Mouse (Mus musculus) liver, embryonic 11.5 days (tissue): Measurements from ENCODE around the gene Thrb. TPM values are rescaled to one million over a fixed set of nuclear protein-coding genes. Genes with fewer than 3 reads are reported as not detected.

Experiments used
- ATAC-seq: fragments of 200-750 bp; cut with Nextera tagmentation; replicated peaks from 2 replicates; pipeline ENCODE4 v1.8.0; 2017; ENCODE audit warnings: moderate number of reproducible peaks, mild to moderate bottlenecking, moderate TSS enrichment, moderate library complexity; ENCODE audit not compliant: low FRiP score
- DNase-seq: peaks from one replicate; pipeline ENCODE4 v3.0.0-alpha.2; 2017; ENCODE audit warnings: low spot score
- H3K27ac ChIP-seq: fragments of 300-500 bp; sonication (generic); 2 replicates; pipeline ENCODE4 v1.5.1; 2014; ENCODE audit warnings: mild to moderate bottlenecking, low read depth, low read length, control low read depth
- H3K27me3 ChIP-seq: fragments of 300-500 bp; sonication (generic); replicated peaks from 2 replicates; pipeline ENCODE4 v1.6.1; 2014; ENCODE audit warnings: low read length, mixed read lengths; ENCODE audit not compliant: control insufficient read depth, insufficient read depth
- H3K36me3 ChIP-seq: fragments of 300-500 bp; sonication (generic); 2 replicates; pipeline ENCODE4 v1.6.1; 2014; ENCODE audit warnings: mild to moderate bottlenecking, low read length, moderate library complexity, mixed read lengths; ENCODE audit not compliant: control insufficient read depth, insufficient read depth
- H3K4me1 ChIP-seq: fragments of 300-500 bp; sonication (generic); replicated peaks from 2 replicates; pipeline ENCODE4 v1.6.1; 2014; ENCODE audit warnings: low read length, mixed read lengths; ENCODE audit not compliant: control insufficient read depth, insufficient read depth
- H3K4me2 ChIP-seq: fragments of 300-500 bp; sonication (generic); 2 replicates; pipeline ENCODE4 v1.6.1; 2014; ENCODE audit warnings: mild to moderate bottlenecking, control low read depth, moderate library complexity
- H3K4me3 ChIP-seq: fragments of 300-500 bp; sonication (generic); 2 replicates; pipeline ENCODE4 v1.5.1; 2014; ENCODE audit warnings: low read depth, low read length, control low read depth
- H3K9ac ChIP-seq: fragments of 300-500 bp; sonication (generic); 2 replicates; pipeline ENCODE4 v1.6.1; 2014; ENCODE audit warnings: low read depth, low read length, control low read depth
- H3K9me3 ChIP-seq: fragments of 300-500 bp; sonication (generic); 2 replicates; pipeline ENCODE4 v1.6.1; 2016; ENCODE audit warnings: low read length, inconsistent platforms, mixed read lengths; ENCODE audit not compliant: control insufficient read depth
- WGBS: fragments of 180-500 bp; shearing (Covaris S2); extraction: QIAGEN DNeasy Blood & Tissue Kit; methylation state at CpG from one replicate; pipeline ENCODE4 v1.1.7; 2014; 5-methylcytosine and 5-hydroxymethylcytosine counted together
- polyA plus RNA-seq: library from polyadenylated mRNA; unstranded; fragments of >200 nt; fragmentation: Nextera tagmentation; extraction: Ambion mirVana; gene quantifications from 2 replicates; pipeline ENCODE4 v1.2.1, GENCODE M21; 2014

Thrb gene
- polyA plus RNA-seq, 1 experiment from 2014 or later = 1.7 TPM

DNA sequence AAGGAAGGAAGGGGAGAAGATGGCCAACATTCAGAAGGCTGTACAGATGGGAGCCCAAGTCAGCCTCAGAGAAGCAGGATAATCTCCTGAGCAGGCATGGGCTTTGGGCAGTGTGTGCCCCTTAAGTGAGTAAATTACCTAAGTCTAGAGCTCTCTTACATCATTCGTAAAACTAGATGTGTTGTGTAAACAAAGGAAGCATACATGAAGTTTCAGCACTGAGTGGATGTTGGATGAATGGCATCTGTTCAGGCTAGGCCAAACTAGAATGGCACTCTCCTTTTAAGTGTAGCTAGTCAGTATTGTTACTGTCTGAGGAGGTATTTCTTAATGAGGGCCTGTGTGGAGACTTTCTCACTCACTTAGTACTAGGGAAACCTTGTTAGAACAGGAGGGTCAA, 66.8 kb downstream of the Thrb start:
- Histone ChIP-seq H3K4me1 (no peaks in the 10 kb centered on the region), H3K27me3 (no peaks in the 10 kb centered on the region), H3K9me3 (no peaks in the 10 kb centered on the region), H3K36me3 (no peaks in the 10 kb centered on the region), H3K4me2 (no peak overlapping the region), H3K9ac (no peak overlapping the region), H3K27ac (no peak overlapping the region), H3K4me3 (no peak overlapping the region)
- WGBS = 69% methylated on average over 1 of the region's 1 CpGs
- DNase-seq (no peak), ATAC-seq (no peak)

DNA sequence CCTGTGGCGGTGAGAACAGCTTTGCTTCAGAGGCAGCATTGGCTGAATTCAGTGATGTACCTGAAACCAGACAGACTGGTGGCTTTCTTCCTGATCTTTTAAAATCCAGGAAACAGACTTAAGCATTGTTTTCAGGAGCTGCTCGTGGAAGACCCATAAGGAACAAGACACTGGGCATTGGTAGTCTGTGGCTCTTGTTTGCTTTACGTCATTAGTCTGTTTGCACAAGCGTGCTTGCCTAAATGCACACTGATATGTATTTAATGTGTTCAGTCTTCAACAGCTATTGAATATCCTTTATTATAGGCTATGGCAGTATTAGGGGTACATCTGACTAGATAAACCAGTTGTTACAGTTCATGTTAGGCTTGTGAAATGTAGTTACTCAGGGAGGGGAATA, 67.8 kb downstream of the Thrb start:
- DNase-seq (no peak), ATAC-seq (no peak)
- Histone ChIP-seq H3K4me3 (no peak overlapping the region), H3K36me3 (no peaks in the 10 kb centered on the region), H3K9me3 (no peaks in the 10 kb centered on the region), H3K27me3 (no peaks in the 10 kb centered on the region), H3K27ac (no peak overlapping the region), H3K9ac (no peak overlapping the region), H3K4me1 (no peaks in the 10 kb centered on the region), H3K4me2 (no peak overlapping the region)
- whole genome bisulfite sequencing = 75% methylated on average over 4 of the region's 4 CpGs

- WGBS = 69% methylated on average over 2 of the region's 2 CpGs
- H3K27me3 ChIP-seq = no peaks in the 10 kb centered on the region
- no peak overlapping the region for H3K9ac ChIP-seq
- no peaks in the 10 kb centered on the region for H3K36me3 ChIP-seq
- no peak overlapping the region for H3K4me2 ChIP-seq
- ATAC-seq (no peak), DNase-seq (no peak)
- H3K9me3 ChIP-seq = no peaks in the 10 kb centered on the region
- no peak overlapping the region for H3K27ac ChIP-seq
- H3K4me1 ChIP-seq = no peaks in the 10 kb centered on the region
- no peak overlapping the region for H3K4me3 ChIP-seq
These were observed 68.8 kb downstream of the Thrb start for GRCm38 (mm10) chr14:17728889-17729288.

GRCm38 (mm10) chr14:17731020-17731419, 71.0 kb downstream of the Thrb start:
- WGBS = 33% methylated on average over 2 of the region's 2 CpGs
- no peaks in the 10 kb centered on the region for H3K36me3 ChIP-seq
- DNase-seq (no peak), ATAC-seq (no peak)
- no peaks in the 10 kb centered on the region for H3K4me1 ChIP-seq
- no peaks in the 10 kb centered on the region for H3K27me3 ChIP-seq
- H3K9me3 ChIP-seq = no peaks in the 10 kb centered on the region
- H3K27ac ChIP-seq = no peak overlapping the region
- H3K9ac ChIP-seq = no peak overlapping the region
- no peak overlapping the region for H3K4me2 ChIP-seq
- no peak overlapping the region for H3K4me3 ChIP-seq

DNA sequence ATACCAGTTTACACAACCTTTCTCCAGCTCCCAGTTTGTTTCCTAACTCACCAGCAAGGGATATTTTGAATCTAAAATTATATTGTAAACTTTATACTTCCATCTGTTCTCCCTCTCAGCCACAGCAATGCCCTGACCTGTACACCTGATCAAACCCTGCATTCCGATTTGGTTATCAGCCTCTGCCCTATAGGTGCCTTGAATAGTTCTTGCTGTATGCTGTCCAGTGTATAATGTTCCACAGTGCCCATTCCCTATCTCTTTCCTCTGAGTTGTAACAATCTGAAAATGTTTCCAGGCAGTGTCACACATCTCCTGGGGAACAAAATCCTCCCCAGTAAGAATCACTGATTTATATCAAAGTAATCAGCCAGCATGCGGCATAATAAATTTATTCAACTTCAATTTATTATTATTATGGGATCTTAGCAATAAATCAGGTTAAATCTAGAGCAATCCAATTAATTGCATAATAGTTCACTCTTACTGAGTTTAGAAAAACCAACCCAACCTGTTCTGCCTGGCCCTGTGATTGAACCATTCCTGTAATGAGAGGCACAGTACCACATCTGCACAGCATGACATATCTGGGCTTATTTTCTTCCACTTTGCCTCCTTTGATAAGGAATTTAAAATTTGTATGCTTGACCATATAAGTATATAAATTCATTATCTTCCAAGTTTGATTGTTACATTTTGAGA, 73.2 kb downstream of the Thrb start:
- no peaks in the 10 kb centered on the region for H3K27me3 ChIP-seq
- H3K4me1 ChIP-seq = no peaks in the 10 kb centered on the region
- WGBS = 82% methylated on average over 2 of the region's 2 CpGs
- H3K36me3 ChIP-seq = no peaks in the 10 kb centered on the region
- ATAC-seq = no peak
- H3K4me3 ChIP-seq = no peak overlapping the region
- H3K9ac ChIP-seq = no peak overlapping the region
- no peaks in the 10 kb centered on the region for H3K9me3 ChIP-seq
- H3K27ac ChIP-seq = no peak overlapping the region
- no peak overlapping the region for H3K4me2 ChIP-seq
- no peak for DNase-seq

DNA sequence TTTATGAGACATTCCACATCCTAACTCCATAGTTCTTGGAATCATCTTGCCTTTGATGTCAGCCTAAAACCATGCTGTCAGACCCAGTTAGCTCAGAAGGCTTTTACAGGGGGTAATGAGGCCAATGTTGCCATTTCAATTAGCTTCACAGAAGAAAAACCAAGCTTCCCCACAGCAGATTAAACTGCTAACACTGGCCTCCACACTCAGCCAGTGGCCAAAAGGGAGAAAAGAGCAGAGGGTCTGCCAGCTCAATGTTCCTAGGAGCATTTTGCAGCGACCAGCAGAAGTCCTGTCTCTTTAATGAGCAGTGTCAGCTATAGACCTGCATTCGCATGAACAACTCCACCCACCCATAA, 73.7 kb downstream of the Thrb start:
- DNase-seq (no peak), ATAC-seq (no peak)
- Histone ChIP-seq H3K9ac (no peak overlapping the region), H3K4me2 (no peak overlapping the region), H3K27me3 (no peaks in the 10 kb centered on the region), H3K4me3 (no peak overlapping the region), H3K9me3 (no peaks in the 10 kb centered on the region), H3K27ac (no peak overlapping the region), H3K36me3 (no peaks in the 10 kb centered on the region), H3K4me1 (no peaks in the 10 kb centered on the region)
- WGBS = 77% methylated on average over 2 of the region's 2 CpGs

DNA sequence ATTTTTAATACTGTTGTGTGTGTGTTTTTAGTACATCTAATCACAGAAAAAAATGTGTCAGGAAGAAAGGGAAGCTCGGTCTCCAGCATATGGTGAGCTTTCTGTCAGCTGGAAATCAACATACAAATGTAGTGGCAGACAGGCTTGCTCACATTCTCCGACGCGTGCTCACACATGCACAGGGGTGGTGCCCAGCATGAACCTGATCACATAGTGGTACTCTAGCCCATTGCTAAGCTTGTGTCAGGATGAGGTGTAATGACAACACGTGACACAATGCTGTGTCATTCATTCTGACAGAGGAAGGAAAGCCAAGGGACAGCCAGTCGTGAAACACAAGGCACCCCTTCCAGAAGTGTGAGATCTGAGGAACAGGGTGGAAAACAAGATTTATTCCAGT, 75.4 kb downstream of the Thrb start:
- no peaks in the 10 kb centered on the region for H3K4me1 ChIP-seq
- H3K9ac ChIP-seq = no peak overlapping the region
- H3K27me3 ChIP-seq = no peaks in the 10 kb centered on the region
- no peak overlapping the region for H3K4me3 ChIP-seq
- no peak for ATAC-seq
- WGBS = 79% methylated on average over 6 of the region's 6 CpGs
- H3K9me3 ChIP-seq = no peaks in the 10 kb centered on the region
- no peak for DNase-seq
- no peak overlapping the region for H3K4me2 ChIP-seq
- no peaks in the 10 kb centered on the region for H3K36me3 ChIP-seq
- no peak overlapping the region for H3K27ac ChIP-seq

DNA sequence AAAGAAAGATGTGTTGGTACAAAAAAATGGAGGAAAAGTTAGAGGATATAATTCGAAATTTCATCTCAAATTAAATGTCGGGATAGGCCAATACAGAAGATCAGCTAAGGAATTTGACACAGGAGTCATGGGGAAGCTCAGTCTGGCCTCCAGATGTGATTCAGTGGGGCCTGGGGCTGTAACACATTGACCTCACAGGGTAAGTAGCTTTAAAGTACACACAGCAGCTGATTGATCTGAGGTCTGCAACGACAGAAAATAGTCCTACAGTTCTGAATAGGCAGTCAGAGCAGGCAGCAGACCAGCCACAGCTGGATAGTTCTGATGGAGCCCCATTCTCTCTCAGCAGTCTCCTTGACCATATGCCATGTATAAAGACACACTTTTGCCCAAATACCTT, 80.8 kb downstream of the Thrb start:
- H3K27me3 ChIP-seq = no peaks in the 10 kb centered on the region
- H3K36me3 ChIP-seq = no peaks in the 10 kb centered on the region
- H3K4me3 ChIP-seq = no peak overlapping the region
- H3K27ac ChIP-seq = no peak overlapping the region
- DNase-seq = no peak
- H3K4me2 ChIP-seq = no peak overlapping the region
- H3K9me3 ChIP-seq = no peaks in the 10 kb centered on the region
- no peak for ATAC-seq
- H3K9ac ChIP-seq = no peak overlapping the region
- no peaks in the 10 kb centered on the region for H3K4me1 ChIP-seq
- WGBS = 41% methylated on average over 3 of the region's 3 CpGs

GRCm38 (mm10) chr14:17742264-17742663, 82.2 kb downstream of the Thrb start:
- 65% methylated on average over 2 of the region's 2 CpGs for WGBS

More at GRCm38 (mm10) chr14:17742264-17742663, 82.2 kb downstream of the Thrb start:
- ATAC-seq (no peak), DNase-seq (no peak)
- no peaks in the 10 kb centered on the region for H3K36me3 ChIP-seq
- no peaks in the 10 kb centered on the region for H3K4me1 ChIP-seq
- no peak overlapping the region for H3K4me2 ChIP-seq
- H3K9me3 ChIP-seq = no peaks in the 10 kb centered on the region
- H3K4me3 ChIP-seq = no peak overlapping the region
- no peak overlapping the region for H3K27ac ChIP-seq
- no peaks in the 10 kb centered on the region for H3K27me3 ChIP-seq
- H3K9ac ChIP-seq = no peak overlapping the region
